Mouse (Mus musculus): ENCODE measurements around the gene 4930579F01Rik. TPM values are rescaled to one million over a fixed set of nuclear protein-coding genes. Genes with fewer than 3 reads are reported as not detected.

The 4930579F01Rik gene
- polyA plus RNA-seq (2017; shearing (Covaris generic)), result not detected

DNA sequence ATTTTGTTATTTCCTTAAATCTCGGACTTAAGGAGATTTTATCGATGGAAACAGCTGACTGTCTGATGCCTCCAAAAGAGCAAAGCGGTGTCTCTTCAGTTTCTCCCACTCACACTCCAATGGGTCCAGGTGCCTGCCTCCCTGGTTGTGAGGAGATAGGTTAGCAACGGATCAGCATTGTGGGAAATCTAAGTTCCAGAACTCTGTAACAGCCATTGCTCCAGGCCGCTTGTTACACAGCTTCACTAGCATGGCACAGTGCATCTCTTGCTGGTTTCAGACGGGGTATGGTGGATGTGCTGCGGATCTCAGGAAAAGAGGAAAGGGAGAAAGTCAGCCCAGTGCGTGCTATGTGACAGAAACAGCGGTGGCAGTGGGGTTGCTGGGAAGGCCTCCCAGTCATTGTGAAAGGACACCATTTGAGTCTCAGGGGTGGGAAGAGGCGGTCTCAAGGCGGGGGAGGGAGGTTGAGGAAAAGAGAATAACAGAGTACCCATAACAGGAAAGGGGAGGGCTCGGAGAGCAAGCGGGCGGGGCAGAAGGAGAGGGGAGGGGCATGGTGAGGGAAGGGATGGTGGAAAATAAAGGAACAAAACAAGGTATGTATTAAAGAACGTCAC is at the start of gene 4930579F01Rik:
4930579F01Rik (minus strand) TSS at position 143 of the 620 bp plus-strand sequence.

DNA sequence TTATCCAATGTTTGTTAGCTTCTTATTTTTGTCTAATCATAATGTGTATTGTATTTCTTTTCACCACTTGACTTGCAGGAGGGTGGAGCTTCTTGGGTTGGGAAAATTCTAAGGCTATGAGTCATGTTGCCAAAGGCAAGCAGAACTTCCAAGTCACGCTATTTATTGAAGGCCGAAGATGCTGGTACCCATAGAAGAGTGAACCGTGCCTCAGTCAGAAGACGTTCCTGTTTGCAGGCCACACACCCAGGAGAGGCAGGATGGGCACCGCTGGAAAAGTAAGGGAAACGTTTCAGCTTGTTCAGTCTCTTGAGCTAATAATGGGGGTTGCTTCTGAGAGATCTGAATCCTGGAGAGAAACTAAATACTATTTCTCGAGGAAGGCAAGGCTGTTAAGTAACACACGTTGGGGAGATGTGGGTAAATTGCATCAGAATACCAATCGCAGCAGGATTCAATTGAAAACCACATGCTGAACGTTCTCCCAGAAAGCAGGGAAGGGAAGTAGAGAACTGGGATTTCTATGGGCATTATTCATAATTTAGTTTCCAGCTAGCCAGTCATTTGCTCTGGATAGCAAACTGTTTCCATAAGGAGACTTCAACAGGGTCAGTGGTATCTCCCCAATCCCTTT is 24.1 kb upstream of the 4930579F01Rik start, which contains the start of gene Adh7:
Adh7 (plus strand) TSS at position 130 of the 634 bp plus-strand sequence.

DNA sequence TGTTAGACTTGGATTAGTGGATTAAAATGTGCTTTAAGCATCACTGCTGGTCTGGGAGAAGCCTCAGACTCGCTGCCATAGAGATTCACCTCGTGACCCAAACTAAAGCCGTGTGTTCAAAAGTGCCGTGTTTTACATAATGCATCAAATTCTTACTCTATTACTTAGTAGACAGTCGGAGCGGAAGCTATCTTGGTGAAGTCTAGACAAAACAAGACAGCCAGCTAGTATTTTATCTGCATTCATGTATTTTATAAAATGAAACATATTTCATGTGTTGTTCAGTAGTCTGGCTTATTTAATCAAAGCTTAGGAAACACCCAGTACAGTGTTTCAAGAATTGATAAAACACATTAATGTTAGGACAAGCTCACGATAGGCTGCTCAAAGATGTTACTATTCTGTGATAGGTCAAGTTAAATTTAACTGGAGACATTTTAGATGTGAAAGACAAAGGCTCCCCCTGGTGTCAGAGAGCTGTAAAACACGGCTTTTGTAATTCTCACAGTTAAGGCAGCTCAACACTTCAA is 48.9 kb downstream of the 4930579F01Rik start, which contains the start of gene Mttp:
Mttp (minus strand) TSS at position 327 of the 530 bp plus-strand sequence.

DNA sequence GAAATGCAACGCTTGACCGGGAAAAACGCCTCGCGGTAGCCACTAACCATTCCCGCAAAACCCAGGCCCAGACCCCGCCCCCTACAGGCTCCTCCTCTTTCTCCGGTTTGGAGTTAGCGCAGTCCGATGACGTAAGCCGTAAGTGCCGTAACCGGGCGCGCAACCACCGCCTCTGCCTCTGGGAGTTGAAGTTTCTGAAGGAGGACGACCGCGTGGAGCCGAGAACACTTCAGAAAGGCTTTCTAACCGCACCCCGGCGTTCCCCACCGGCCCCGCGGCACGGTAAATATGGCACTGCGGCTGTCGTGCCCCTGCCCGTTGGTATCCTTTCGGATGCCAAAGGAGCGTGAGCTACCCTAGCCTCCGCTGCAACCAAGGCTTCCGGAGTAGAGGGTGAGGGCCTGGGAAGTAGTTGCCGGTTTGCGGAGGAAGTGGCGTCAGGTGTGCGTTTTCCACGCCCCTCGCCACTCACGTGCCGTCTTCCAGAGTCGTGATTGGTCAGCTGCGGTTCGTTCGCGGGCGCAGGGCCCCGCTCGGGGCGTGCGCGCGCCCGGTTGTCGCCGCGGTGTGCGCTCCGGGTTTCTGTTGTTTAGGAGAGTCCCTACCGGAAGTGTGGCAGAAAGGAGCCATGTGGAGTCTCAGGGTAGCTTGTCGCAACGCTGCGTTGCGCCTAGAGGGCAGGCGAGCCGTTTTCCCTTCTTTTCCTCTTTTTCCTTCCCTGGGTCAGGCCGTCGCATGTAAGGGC is 50.1 kb downstream of the 4930579F01Rik start, which contains the start of gene Trmt10a:
Trmt10a (plus strand) TSS at position 134 of the 745 bp plus-strand sequence.

Other genes starting within 250 kb of the 4930579F01Rik start
- gene Dapp1, start 212.3 kb downstream of the 4930579F01Rik start, polyA plus RNA-seq (2017; shearing (Covaris generic)), result 100 to 1,000 TPM in 1 of 2 experiments, 10 to 100 TPM in 1; 89.7 to 113 TPM
- gene 1110002E22Rik, start 128.8 kb downstream of the 4930579F01Rik start, polyA plus RNA-seq (2017; shearing (Covaris generic)), result under 1 TPM in 1 of 2 experiments, not detected in 1; 0.34 TPM
- not detected for gene Gm5105, start 126.4 kb downstream of the 4930579F01Rik start, polyA plus RNA-seq (2017; shearing (Covaris generic))
- gene Trmt10a, start 50.4 kb downstream of the 4930579F01Rik start, polyA plus RNA-seq (2017; shearing (Covaris generic)), result 1 to 10 TPM; 4.7 to 7.5 TPM
- 1 to 10 TPM; 2.6 to 2.9 TPM for gene Mttp, start 48.9 kb downstream of the 4930579F01Rik start, polyA plus RNA-seq (2017; shearing (Covaris generic))
- under 1 TPM in 1 of 2 experiments, not detected in 1; 0.29 TPM for gene Adh7, start 23.9 kb upstream of the 4930579F01Rik start, polyA plus RNA-seq (2017; shearing (Covaris generic))
- gene Adh1, start 67.2 kb upstream of the 4930579F01Rik start, polyA plus RNA-seq (2017; shearing (Covaris generic)), result 1 to 10 TPM in 1 of 2 experiments, under 1 TPM in 1; 0.98 to 4.3 TPM
- not detected for gene Adh6a, start 119.5 kb upstream of the 4930579F01Rik start, polyA plus RNA-seq (2017; shearing (Covaris generic))
- gene Adh6b, start 147.9 kb upstream of the 4930579F01Rik start, polyA plus RNA-seq (2017; shearing (Covaris generic)), result under 1 TPM in 1 of 2 experiments, not detected in 1; 0.06 TPM
- gene Adh4, start 221.6 kb upstream of the 4930579F01Rik start, polyA plus RNA-seq (2017; shearing (Covaris generic)), result not detected
- gene Adh5, start 249.3 kb upstream of the 4930579F01Rik start, polyA plus RNA-seq (2017; shearing (Covaris generic)), result 100 to 1,000 TPM; 137 to 173 TPM

All from activated CD4-positive, CD25-positive, alpha-beta regulatory T cell (primary cell).